Mouse (Mus musculus) kidney, adult 2 months (tissue): ENCODE measurements around the gene Rab11b.

Experiments
- CTCF ChIP-seq: fragments of 200-500 bp; conservative IDR thresholded peaks from 2 replicates; pipeline ENCODE4 v1.5.1; 2011; ENCODE audit warnings: low read depth, mild to moderate bottlenecking, control low read depth, low read length, moderate library complexity, mixed read lengths; ENCODE audit not compliant: insufficient read depth, insufficient read length
- POLR2A ChIP-seq: fragments of 200-500 bp; IDR thresholded peaks from one replicate; pipeline ENCODE4 v1.6.1; 2011; ENCODE audit warnings: low read depth, low read length, control low read depth

DNA sequence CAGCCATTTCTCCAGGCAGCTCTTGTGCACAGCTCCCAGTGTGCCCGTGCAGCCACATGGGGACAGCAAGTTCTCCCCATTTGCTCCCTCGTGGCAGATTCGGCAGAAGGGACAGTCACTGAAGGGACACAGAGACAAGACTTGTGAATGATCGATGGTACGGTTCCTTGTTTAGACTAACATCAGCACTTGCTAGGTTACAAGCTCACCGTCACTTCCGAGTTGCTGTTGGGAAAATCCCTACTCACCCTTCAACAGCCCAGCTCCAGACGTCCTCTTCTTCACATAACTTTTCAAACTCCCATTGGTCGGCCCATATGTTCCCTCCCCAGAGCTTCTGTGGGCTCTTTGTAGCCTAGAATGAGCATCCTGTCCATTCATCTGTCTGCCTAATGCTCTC lies 57.2 kb downstream of the Rab11b start:
- TF ChIP-seq POLR2A: no peak
- no peak for TF ChIP-seq CTCF
